Mouse (Mus musculus) embryonic facial prominence, embryonic 13.5 days (tissue): Measurements from ENCODE around the gene Leng9. TPM values are rescaled to one million over a fixed set of nuclear protein-coding genes. Genes with fewer than 3 reads are reported as not detected.
"Not testable (repeated sequence)": the region's sequence is repeated elsewhere in the genome, so short reads cannot be mapped to it uniquely, and the experiment has no call there.

ENCODE experiments used
- ATAC-seq: fragments of 200-750 bp; cut with Nextera tagmentation; 2 replicates; pipeline ENCODE4 v1.8.0; 2017; ENCODE audit warnings: low read depth; ENCODE audit not compliant: insufficient number of reproducible peaks, insufficient read depth, low FRiP score, low TSS enrichment
- H3K27ac ChIP-seq: fragments of 300-500 bp; sonication (generic); 2 replicates; pipeline ENCODE4 v1.5.1; 2015; ENCODE audit warnings: moderate library complexity, mild to moderate bottlenecking, inconsistent platforms
- H3K27me3 ChIP-seq: fragments of 300-500 bp; sonication (generic); 2 replicates; pipeline ENCODE4 v1.6.1; 2015; ENCODE audit warnings: mild to moderate bottlenecking, inconsistent platforms
- H3K36me3 ChIP-seq: fragments of 300-500 bp; sonication (generic); 2 replicates; pipeline ENCODE4 v1.6.1; 2015; ENCODE audit warnings: mild to moderate bottlenecking, inconsistent platforms
- H3K4me1 ChIP-seq: fragments of 300-500 bp; sonication (generic); 2 replicates; pipeline ENCODE4 v1.6.1; 2015; ENCODE audit warnings: inconsistent platforms
- H3K4me2 ChIP-seq: fragments of 300-500 bp; sonication (generic); 2 replicates; pipeline ENCODE4 v1.6.1; 2015; ENCODE audit warnings: moderate library complexity, mild to moderate bottlenecking, inconsistent platforms
- H3K4me3 ChIP-seq: fragments of 300-500 bp; sonication (generic); 2 replicates; pipeline ENCODE4 v1.5.1; 2015; ENCODE audit warnings: mild to moderate bottlenecking, inconsistent platforms
- H3K9ac ChIP-seq: fragments of 300-500 bp; sonication (generic); 2 replicates; pipeline ENCODE4 v1.6.1; 2015; ENCODE audit warnings: mild to moderate bottlenecking, inconsistent platforms
- H3K9me3 ChIP-seq: fragments of 300-500 bp; sonication (generic); 2 replicates; pipeline ENCODE4 v1.6.1; 2016; ENCODE audit warnings: inconsistent platforms
- WGBS: fragments of 180-500 bp; shearing (Covaris S2); methylation state at CpG from one replicate; pipeline ENCODE4 v1.1.7; 2015; ENCODE audit warnings: mixed read lengths; 5-methylcytosine and 5-hydroxymethylcytosine counted together
- polyA plus RNA-seq: library from polyadenylated mRNA; unstranded; fragments of >200 nt; fragmentation: Nextera tagmentation; extraction: Ambion mirVana; gene quantifications from 2 replicates; pipeline ENCODE4 v1.2.1, GENCODE M21; 2015

Gene Leng9
- polyA plus RNA-seq, result 4.6 and 5.4 TPM in 2 replicates

DNA sequence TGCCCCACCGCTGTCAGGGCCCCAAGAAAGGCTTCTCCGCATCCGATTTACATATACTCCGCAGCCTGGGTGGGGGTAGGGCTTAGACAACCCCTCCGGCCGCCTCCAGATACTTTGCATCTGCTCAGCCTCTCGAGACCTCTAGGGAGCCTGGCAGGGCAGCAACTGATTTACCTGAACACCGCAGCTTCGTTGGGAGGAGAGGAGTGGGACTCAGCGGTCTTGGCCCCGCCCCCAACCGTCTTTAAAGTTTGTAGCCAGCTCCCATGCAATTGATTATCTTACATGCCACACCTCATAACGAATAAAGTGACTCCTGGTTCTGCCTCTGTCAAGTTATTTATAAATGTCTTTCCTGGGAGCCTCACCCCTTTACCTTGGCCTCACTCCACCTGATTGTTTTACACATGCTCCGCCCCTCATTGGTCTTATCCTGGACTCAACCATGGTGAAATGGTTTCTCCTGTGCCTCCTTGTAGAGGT lies at the start of gene Leng9:
Gene Leng9, minus strand, starts transcription at position 316 of the 483 bp plus-strand sequence.
- Histone ChIP-seq H3K27ac (peak within 1 kb of the TSS; percentile 92), H3K27me3 (peaks cover 11% of the 10 kb centered on the region), H3K4me2 (peak within 1 kb of the TSS; percentile 85), H3K9me3 (no peaks in the 10 kb centered on the region), H3K4me3 (peak within 1 kb of the TSS; percentile 67), H3K4me1 (peaks cover 29% of the 10 kb centered on the region), H3K36me3 (peaks cover 41% of the 10 kb centered on the region), H3K9ac (peak within 1 kb of the TSS; percentile 83)
- ATAC-seq, result peak; percentile 3; the same call in 1 of the 2 replicates
- 3% methylated on average over 14 of the region's 14 CpGs for WGBS

DNA sequence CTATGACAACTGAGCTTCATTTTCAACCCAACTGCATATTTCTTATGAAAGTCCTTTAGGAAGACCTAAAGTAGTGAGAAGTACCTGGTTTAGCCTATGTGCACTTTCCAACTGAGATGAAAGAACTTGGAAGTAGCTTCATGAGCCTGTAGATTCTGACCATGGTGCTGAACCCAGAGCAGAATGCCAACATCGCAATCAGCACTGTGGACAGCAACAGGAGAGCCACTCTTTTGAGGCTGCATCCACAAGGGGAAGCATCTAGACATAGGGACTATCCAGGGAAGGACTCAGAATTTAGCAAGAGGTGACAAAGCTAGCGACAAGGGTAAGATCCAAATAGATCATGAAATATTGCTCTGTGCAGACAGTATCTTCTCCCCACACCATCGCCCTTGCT lies 28.3 kb upstream of the Leng9 start:
- Histone ChIP-seq H3K27me3 (no peaks in the 10 kb centered on the region), H3K9me3 (no peaks in the 10 kb centered on the region), H3K27ac (no peak overlapping the region), H3K9ac (no peak overlapping the region), H3K4me3 (no peak overlapping the region), H3K4me1 (no peaks in the 10 kb centered on the region), H3K4me2 (no peak overlapping the region), H3K36me3 (no peaks in the 10 kb centered on the region)
- ATAC-seq, result no peak
- 39% methylated on average over 3 of the region's 3 CpGs for WGBS

DNA sequence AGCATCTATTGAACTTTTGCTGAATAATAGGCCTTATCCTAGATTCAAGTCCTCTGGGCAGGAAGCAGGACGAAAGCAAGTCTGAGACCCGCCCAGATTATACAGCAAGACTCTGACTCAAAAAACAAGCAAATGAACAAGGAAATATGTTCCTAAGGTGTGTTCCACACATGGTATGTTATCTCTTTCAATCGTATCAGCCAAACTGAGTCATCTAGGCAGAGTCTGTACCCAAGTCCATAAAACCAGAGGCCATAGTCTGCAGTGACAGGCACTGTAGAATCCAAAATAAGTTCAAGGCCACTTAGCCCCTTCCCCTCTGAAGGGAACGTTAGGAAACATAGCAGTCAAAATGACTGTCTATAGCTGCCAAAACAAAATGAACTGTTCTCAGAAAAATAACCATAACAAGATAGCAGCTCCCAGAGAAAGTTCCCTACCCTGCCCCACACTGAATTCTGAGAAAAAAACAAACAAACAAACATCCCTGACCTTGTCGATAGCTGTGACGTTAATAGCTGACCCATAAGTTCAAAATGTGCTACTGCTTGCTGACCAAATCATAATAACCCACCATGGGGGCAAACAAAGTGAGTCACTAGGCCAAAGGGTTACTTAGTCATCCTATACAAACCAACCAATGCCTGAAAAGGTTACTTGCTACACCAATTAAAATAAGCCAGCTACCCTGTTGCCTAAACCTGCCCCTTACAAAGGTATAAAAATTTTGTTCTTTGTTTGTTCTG lies 20.2 kb upstream of the Leng9 start:
- WGBS, result 81% methylated on average over 6 of the region's 6 CpGs
- Histone ChIP-seq H3K27me3 (no peaks in the 10 kb centered on the region), H3K4me2 (no peak overlapping the region), H3K27ac (no peak overlapping the region), H3K9me3 (no peaks in the 10 kb centered on the region), H3K9ac (no peak overlapping the region), H3K4me3 (no peak overlapping the region), H3K4me1 (peaks cover 2% of the 10 kb centered on the region), H3K36me3 (no peaks in the 10 kb centered on the region)
- ATAC-seq, result no peak

DNA sequence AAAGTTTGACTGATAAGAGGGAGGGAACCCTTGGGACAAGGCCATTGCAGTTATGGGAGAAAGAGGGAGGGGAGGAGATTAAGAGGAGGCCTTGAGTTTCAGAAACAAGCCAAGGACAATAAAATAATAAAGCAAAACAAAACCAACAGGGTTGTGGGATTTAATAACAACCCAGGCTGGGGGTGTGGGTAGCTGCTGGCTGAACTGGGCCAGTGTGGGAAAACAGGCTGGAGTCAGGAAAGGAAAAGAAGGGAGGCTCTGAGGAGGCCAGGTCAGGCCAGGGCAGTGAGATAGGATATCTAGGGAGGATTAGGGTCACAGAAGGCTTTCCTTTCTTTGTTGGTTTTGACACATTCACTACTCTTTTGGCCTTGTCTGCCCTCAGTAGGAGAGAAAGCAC lies 16.9 kb upstream of the Leng9 start:
- Histone ChIP-seq H3K4me2 (no peak overlapping the region), H3K36me3 (no peaks in the 10 kb centered on the region), H3K4me3 (no peak overlapping the region), H3K9me3 (no peaks in the 10 kb centered on the region), H3K27ac (no peak overlapping the region), H3K9ac (no peak overlapping the region), H3K27me3 (no peaks in the 10 kb centered on the region), H3K4me1 (peaks cover 21% of the 10 kb centered on the region)
- no peak for ATAC-seq

DNA sequence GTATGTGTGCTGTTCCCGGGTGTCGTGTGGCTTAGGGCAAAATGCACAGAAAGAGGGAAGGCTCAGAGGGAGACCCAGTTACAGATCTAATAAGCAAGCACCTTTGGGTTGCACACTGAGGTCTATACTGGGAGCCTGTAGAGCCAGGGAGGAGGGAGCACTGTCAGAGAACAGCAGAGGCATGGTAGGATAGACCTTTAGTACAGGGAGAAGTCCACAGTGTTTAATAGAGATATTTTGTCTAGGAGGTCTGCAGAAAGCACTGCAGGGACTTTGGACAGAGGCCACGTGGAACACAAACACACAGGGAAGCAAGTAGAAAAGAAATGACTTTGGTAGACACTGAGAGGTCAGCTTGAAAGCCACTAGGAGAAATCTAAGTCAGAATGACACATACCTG lies 15.1 kb upstream of the Leng9 start:
- ATAC-seq, result no peak
- Histone ChIP-seq H3K4me1 (peaks cover 21% of the 10 kb centered on the region), H3K4me2 (peak overlapping the region; percentile 88), H3K9ac (peak overlapping the region; percentile 11; the same call in 1 of the 2 replicates), H3K4me3 (peak overlapping the region; percentile 69), H3K9me3 (no peaks in the 10 kb centered on the region), H3K27me3 (no peaks in the 10 kb centered on the region), H3K27ac (peak overlapping the region; percentile 91), H3K36me3 (0 out of 2 replicates have a peak, but pooled peaks cover 4% of the 10 kb centered on the region)
- WGBS, result 13% methylated on average over 3 of the region's 3 CpGs

DNA sequence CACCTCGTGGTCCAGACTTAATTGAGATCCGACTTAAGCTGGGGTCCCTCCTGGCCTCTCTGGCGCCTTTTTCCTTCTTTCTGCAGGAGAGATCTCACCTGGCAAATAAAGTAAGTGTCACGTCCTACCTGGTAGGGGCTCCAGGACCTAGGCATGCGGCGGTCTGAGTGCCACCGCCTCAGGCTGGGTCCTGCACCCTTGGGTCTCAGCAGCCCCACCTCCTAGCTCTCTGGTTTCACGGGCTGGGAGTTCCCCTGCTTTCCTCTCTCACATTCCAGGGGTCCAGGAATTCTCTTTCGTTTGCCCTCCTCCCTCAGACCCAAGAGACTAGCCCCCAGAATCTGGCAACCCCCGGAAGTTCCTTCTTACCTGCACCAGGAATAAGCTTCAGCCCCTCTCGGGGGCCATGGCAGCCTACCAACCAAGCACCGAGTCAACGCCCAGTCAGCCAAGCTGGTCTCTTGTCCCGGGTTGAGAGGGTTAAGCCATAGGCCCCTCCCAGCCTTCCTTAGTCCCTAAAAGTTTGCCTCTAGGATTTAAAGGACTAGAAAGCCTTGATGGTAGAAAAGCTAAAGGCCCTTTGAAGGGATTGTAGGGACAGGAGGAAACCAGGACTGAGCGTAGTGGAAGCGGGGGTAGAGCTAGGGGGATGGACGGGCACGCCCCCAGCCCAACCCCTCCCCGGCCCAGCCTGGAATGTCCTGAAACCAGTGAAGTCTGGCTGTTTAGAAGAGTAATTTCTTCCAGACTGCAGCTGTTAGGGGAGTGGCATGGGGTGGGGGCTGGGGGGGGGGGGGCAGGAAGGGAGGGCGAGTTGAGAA lies 14.1 kb upstream of the Leng9 start, which contains the start of gene Cdc42ep5:
Gene Cdc42ep5, minus strand, starts transcription at position 771 of the 821 bp plus-strand sequence.
- Histone ChIP-seq H3K27ac (peak within 1 kb of the TSS; percentile 91), H3K9me3 (no peaks in the 10 kb centered on the region), H3K4me3 (peak within 1 kb of the TSS; percentile 69), H3K4me2 (peak within 1 kb of the TSS; percentile 88), H3K4me1 (peaks cover 21% of the 10 kb centered on the region), H3K9ac (peak within 1 kb of the TSS; percentile 76), H3K27me3 (no peaks in the 10 kb centered on the region), H3K36me3 (0 out of 2 replicates have a peak, but pooled peaks cover 4% of the 10 kb centered on the region)
- peak; percentile 90 for ATAC-seq
- 0% methylated on average over 19 of the region's 20 CpGs for WGBS

DNA sequence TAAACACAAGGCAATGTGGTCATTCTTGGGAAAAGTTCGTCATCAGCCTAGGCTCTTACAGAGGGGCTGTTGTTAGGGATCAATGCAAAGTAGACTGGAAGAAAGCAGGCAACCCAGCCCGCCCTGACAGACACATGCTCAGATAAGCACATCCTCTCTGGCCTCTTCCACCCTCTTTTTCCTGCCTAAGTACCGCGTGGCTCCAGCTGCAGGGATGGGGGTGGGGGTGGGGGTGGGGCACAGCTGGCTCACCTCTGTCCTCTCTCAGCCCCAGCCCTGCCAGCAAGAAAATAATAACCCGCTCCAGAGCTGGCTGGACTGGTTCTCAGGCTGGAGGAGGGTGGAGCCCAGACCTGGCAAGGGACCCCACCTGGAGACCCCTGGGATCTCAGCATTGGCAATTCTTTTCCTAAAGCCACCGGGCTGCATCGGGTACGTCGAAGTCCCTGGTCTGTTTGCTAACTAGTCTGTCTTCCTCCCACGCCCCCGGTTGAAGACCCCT lies 13.4 kb upstream of the Leng9 start:
- Histone ChIP-seq H3K4me2 (peak overlapping the region; percentile 88), H3K4me3 (peak overlapping the region; percentile 69), H3K27ac (peak overlapping the region; percentile 91), H3K9me3 (no peaks in the 10 kb centered on the region), H3K27me3 (no peaks in the 10 kb centered on the region), H3K4me1 (peaks cover 21% of the 10 kb centered on the region), H3K9ac (peak overlapping the region; percentile 76), H3K36me3 (0 out of 2 replicates have a peak, but pooled peaks cover 4% of the 10 kb centered on the region)
- 2% methylated on average over 11 of the region's 11 CpGs for WGBS
- ATAC-seq, result peak; percentile 59; the same call in 1 of the 2 replicates

DNA sequence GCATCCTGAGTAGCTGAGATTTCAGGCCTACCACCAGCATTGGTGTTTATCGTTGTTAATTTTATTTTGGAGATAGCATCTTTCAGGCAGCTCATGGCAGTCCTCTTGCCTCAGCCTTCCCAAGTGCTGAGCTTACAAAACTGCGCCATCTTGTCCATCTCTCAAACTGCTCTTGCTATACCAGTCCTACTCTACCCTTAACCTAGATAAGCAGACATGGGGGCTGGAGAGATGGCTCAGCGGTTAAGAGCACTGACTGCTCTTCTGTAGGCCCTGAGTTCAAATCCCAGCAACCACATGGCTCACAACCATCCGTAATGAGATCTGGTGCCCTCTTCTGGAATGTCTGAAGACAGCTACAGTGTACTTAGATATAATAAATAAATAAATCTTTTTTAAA lies 11.4 kb upstream of the Leng9 start:
- H3K27me3 ChIP-seq, H3K4me3 ChIP-seq, H3K9me3 ChIP-seq, H3K9ac ChIP-seq, H3K27ac ChIP-seq, H3K36me3 ChIP-seq, H3K4me2 ChIP-seq, ATAC-seq: not testable (repeated sequence)
- WGBS, result 89% methylated on average over 4 of the region's 4 CpGs
- H3K4me1 ChIP-seq, result peaks cover 21% of the 10 kb centered on the region

DNA sequence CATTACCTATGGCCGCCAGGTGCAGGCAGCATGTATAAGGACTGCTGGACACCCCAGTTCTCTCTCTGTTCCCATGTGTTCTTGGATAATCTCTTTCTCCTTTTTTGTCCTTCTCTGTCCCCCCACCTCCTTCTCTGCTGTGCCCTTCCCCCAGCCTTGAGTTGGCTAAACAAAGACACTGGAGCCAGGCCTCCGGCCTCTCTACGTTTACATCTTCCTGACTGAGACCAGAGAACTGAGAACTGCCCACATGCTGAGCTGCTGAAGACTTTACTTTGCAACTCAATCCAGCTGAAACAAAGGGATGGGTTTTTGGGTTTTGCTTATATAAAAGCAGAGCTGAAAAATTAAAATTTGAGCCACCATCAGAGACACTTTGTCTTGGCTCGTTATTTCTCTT lies 4.8 kb upstream of the Leng9 start:
- no peak for ATAC-seq
- Histone ChIP-seq H3K4me3 (no peak overlapping the region), H3K9me3 (no peaks in the 10 kb centered on the region), H3K27me3 (peaks cover 11% of the 10 kb centered on the region), H3K27ac (no peak overlapping the region), H3K9ac (no peak overlapping the region), H3K4me1 (peaks cover 8% of the 10 kb centered on the region), H3K36me3 (peaks cover 8% of the 10 kb centered on the region), H3K4me2 (no peak overlapping the region)
- 56% methylated on average over 4 of the region's 4 CpGs for WGBS

DNA sequence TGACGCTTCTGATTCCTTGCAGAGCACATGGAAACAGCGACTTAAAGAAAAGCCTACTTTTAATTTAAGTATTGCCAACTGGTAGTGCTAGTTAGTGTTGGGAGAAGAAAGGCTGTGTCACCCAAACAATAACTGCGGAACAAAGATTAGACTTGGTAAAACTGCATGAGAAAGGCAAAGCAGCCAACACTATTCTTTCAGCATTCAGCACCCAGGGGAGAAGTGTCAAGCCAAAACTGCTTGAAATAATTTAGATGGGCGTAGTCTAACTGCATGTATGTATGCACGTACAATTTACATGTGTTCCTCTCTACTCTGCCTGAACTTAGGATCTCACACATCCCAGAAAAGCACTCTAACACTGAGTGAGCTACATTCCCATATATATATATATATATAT lies 4.2 kb upstream of the Leng9 start:
- Histone ChIP-seq H3K9me3 (no peaks in the 10 kb centered on the region), H3K9ac (no peak overlapping the region), H3K36me3 (peaks cover 8% of the 10 kb centered on the region), H3K4me3 (no peak overlapping the region), H3K27ac (no peak overlapping the region), H3K4me1 (peaks cover 12% of the 10 kb centered on the region), H3K4me2 (no peak overlapping the region), H3K27me3 (peaks cover 11% of the 10 kb centered on the region)
- WGBS, result 76% methylated on average over 5 of the region's 5 CpGs
- no peak for ATAC-seq

DNA sequence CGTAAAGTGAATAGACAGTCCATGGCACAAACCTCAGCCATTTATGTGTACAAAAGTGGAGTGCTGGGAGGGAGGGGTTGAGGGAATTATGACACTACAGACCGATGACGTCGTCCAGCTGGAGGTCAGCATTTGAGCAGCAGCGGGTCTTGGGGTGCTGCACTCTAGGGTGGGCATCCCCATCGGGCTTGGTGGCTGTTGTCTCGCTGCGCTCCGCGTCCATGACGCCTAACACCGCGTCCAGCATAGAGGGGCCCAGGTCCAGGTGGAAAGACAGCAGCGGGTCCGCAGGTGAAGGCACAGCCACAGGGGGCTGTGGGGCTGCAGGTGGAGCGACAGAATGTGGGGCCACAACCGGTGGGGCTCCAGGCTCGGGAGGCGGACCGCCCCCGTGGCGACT lies 1.1 kb upstream of the Leng9 start:
- WGBS, result 33% methylated on average over 22 of the region's 22 CpGs
- Histone ChIP-seq H3K4me1 (peaks cover 29% of the 10 kb centered on the region), H3K9me3 (no peaks in the 10 kb centered on the region), H3K4me3 (peak overlapping the region; percentile 67), H3K27ac (no peak overlapping the region), H3K36me3 (peaks cover 29% of the 10 kb centered on the region), H3K9ac (no peak overlapping the region), H3K4me2 (0 out of 2 replicates have a peak overlapping the region, but pooled peaks have one; percentile 3), H3K27me3 (peaks cover 11% of the 10 kb centered on the region)
- ATAC-seq, result no peak
